Mouse (Mus musculus): ENCODE results near the gene Vwa5a. TPM values are rescaled to one million over a fixed set of nuclear protein-coding genes. Genes with fewer than 3 reads are reported as not detected.

Vwa5a gene
- total and polyA plus RNA-seq, 3 experiments: 6.7 to 18.4 (median 15.3) TPM

DNA sequence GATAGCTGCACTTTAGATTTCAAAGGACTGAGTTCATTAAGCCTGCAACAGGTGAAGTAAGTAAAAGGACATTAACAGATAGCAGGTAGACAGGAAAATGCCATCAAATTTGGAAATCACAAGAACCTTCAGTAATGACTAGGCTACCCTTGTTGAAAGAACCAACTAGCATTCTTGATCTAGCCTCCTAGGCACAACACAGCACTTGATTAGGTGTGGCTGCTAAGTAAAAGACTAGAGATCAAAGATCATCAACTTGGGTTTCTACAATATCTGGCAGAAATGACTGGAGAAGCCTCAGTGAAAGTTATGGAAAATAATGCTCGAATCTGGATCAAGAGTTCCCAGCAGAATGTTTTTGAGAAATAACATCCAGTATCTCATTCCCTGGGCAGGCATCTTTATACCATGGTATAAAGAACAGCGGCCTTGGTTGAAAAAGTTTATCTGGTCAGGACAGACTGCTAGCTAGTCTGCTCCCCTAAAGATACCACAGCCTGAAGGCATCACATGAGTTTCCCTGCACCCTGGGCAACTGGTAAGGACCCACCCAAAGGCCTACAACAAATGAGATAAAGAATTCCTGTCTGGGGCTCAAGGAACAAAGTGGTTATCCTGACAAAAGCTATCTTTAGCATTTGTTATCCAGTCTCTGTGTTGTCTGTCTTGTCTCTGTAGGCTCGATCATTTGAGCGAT lies 26.7 kb downstream of the Vwa5a start:
- Histone ChIP-seq H3K9ac (ENCODE audit: insufficient read depth, low read depth) (no peak overlapping the region), H3K4me1 (ENCODE audit: control insufficient read depth in 1 of 2, insufficient read depth in 2 of 2) (no peaks in the 10 kb centered on the region), H3K27me3 (replicated peaks) (no peaks in the 10 kb centered on the region), H3K4me2 (ENCODE audit: insufficient read depth, low read depth, poor library complexity, severe bottlenecking) (no peak overlapping the region), H3K9me3 (replicated peaks; ENCODE audit: low read length) (no peaks in the 10 kb centered on the region), H3K27ac (ENCODE audit: insufficient read depth, low read depth) (no peak overlapping the region), H3K36me3 (replicated peaks in 1 of 2; ENCODE audit: control insufficient read depth in 1 of 2, insufficient read depth in 1 of 2, low read length in 1 of 2) (peaks cover 0 to 18% of the 10 kb centered on the region in 2 experiments), H3K4me3 (replicated peaks in 1 of 3; ENCODE audit: low read depth in 2 of 3, low read length in 2 of 3, poor library complexity in 1 of 3) (no peak overlapping the region), H3K79me2 (replicated peaks; ENCODE audit: control insufficient read depth, extremely low read depth, insufficient read depth, poor library complexity, severe bottlenecking) (no peaks in the 10 kb centered on the region)
- dilution Hi-C loops (cut with MboI; ENCODE audit: extremely low pct_ligation_motif_present, extremely low pct_unique_long_range_greater_than_20kb, low sequenced_read_pairs) (no loop called here), in situ Hi-C loops (cut with MboI; ENCODE audit: low pct_ligation_motif_present, low pct_unique_long_range_greater_than_20kb, low sequenced_read_pairs) (no loop called here)
- DNase-seq (ENCODE audit: extremely low read depth): no peak
- TF ChIP-seq ZMIZ1 (IDR thresholded peaks at IDR 0.05; ENCODE audit: low read depth, low read length) (no peak), JUN (IDR thresholded peaks at IDR 0.05; ENCODE audit: insufficient read depth, low read depth, low read length) (no peak), CTCF (conservative IDR thresholded peaks at IDR 0.05 in 1 of 2, IDR thresholded peaks at IDR 0.05 in 1 of 2; ENCODE audit: low read depth in 2 of 2, low read length in 2 of 2) (no peak), MAZ (IDR thresholded peaks at IDR 0.05; ENCODE audit: low read depth, low read length) (no peak), E2F4 (IDR thresholded peaks at IDR 0.05; ENCODE audit: insufficient replicate concordance, low read depth, low read length) (no peak), NRF1 (IDR thresholded peaks at IDR 0.05; ENCODE audit: low read depth, low read length) (no peak)

DNA sequence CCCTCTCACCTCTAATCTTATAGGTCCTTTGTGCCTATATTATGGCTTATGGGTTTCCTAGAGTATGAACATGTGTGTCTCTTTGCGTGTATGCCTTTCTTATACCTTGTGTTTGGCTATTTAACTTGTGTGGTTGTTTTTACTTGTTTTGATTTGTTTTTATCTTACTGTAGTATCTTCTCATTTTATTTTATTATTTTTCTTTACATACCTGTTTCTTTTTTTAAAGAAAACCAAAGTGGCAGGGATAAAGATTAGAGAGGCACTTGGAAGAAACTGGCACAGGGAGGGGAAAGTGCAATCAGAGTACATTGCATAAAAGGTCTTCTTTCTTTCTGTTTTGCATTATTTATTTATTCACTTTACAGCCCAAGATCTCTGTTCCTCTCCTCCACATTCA lies 33.9 kb downstream of the Vwa5a start, which contains the start of gene Olfr920:
Olfr920 (plus strand) TSS at position 301 of the 400 bp plus-strand sequence.
- no peak within 1 kb of the TSS for H3K4me2 ChIP-seq (ENCODE audit: insufficient read depth, low read depth, poor library complexity, severe bottlenecking)

DNA sequence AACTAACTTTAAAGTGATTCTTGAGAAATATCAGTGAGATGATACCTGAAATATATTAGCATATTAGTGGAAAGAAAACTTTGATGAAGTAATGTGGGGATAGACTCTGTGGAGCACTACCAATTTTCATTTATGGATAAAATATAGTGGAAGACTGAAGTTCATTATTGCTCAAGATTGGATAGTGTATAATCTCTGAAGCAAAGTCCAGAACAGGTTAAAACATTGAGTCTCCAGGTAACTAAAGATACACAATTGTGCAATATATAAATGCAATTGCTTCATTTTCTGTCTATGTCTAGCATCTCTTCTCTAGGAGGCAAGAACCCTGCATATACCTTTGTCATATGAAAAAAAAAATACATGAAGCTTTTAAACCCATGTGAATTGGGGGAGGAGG lies 54.7 kb downstream of the Vwa5a start, which contains the start of gene Olfr921:
Olfr921 (plus strand) TSS at position 301 of the 400 bp plus-strand sequence.
- no peaks in the 10 kb centered on the region for H3K4me1 ChIP-seq (ENCODE audit: control insufficient read depth in 1 of 2, insufficient read depth in 2 of 2)
- H3K27me3 ChIP-seq (replicated peaks): no peaks in the 10 kb centered on the region
- H3K36me3 ChIP-seq (replicated peaks in 1 of 2; ENCODE audit: control insufficient read depth in 1 of 2, insufficient read depth in 1 of 2, low read length in 1 of 2): no peaks in the 10 kb centered on the region
- H3K9ac ChIP-seq (ENCODE audit: insufficient read depth, low read depth): no peak within 1 kb of the TSS
- TF ChIP-seq BHLHE40 (IDR thresholded peaks at IDR 0.05; ENCODE audit: low read depth, low read length) (no peak), IRF4 (IDR thresholded peaks at IDR 0.05; ENCODE audit: low read depth, low read length) (no peak), RCOR1 (conservative IDR thresholded peaks at IDR 0.05; ENCODE audit: low read depth, low read length) (no peak), POLR2A (IDR thresholded peaks at IDR 0.05; ENCODE audit: low read depth, low read length) (no peak), MAFK (IDR thresholded peaks at IDR 0.05; ENCODE audit: insufficient replicate concordance, low read length) (no peak), HCFC1 (IDR thresholded peaks at IDR 0.05; ENCODE audit: low read depth, low read length) (no peak), CHD2 (IDR thresholded peaks at IDR 0.05; ENCODE audit: low read length) (no peak), CHD1 (IDR thresholded peaks at IDR 0.05; ENCODE audit: low read depth, low read length) (no peak), RAD21 (IDR thresholded peaks at IDR 0.05; ENCODE audit: low read depth, low read length) (no peak), NELFE (IDR thresholded peaks at IDR 0.05; ENCODE audit: low read depth, low read length) (no peak), POLR2AphosphoS2 (IDR thresholded peaks at IDR 0.05; ENCODE audit: low read depth, low read length) (no peak), MAZ (IDR thresholded peaks at IDR 0.05; ENCODE audit: low read depth, low read length) (no peak), JUND (conservative IDR thresholded peaks at IDR 0.05; ENCODE audit: low read depth, low read length) (no peak), UBTF (IDR thresholded peaks at IDR 0.05; ENCODE audit: low read depth, low read length) (no peak)
- H3K79me2 ChIP-seq (replicated peaks; ENCODE audit: control insufficient read depth, extremely low read depth, insufficient read depth, poor library complexity, severe bottlenecking): no peaks in the 10 kb centered on the region
- H3K4me2 ChIP-seq (ENCODE audit: insufficient read depth, low read depth, poor library complexity, severe bottlenecking): no peak within 1 kb of the TSS
- no peaks in the 10 kb centered on the region for H3K9me3 ChIP-seq (replicated peaks; ENCODE audit: low read length)
- in situ Hi-C loops (cut with MboI; ENCODE audit: low pct_ligation_motif_present, low pct_unique_long_range_greater_than_20kb, low sequenced_read_pairs) (no loop called here), dilution Hi-C loops (cut with MboI; ENCODE audit: extremely low pct_ligation_motif_present, extremely low pct_unique_long_range_greater_than_20kb, low sequenced_read_pairs) (no loop called here)
- H3K27ac ChIP-seq (ENCODE audit: insufficient read depth, low read depth): no peak within 1 kb of the TSS
- no peak within 1 kb of the TSS for H3K4me3 ChIP-seq (replicated peaks in 1 of 3; ENCODE audit: low read depth in 2 of 3, low read length in 2 of 3, poor library complexity in 1 of 3)
- no peak for DNase-seq (ENCODE audit: extremely low read depth)

More for the DNA sequence above, 33.9 kb downstream of the Vwa5a start, which contains the start of gene Olfr920:
- no peak for DNase-seq (ENCODE audit: extremely low read depth)
- Histone ChIP-seq H3K9me3 (replicated peaks; ENCODE audit: low read length) (no peaks in the 10 kb centered on the region), H3K27ac (ENCODE audit: insufficient read depth, low read depth) (no peak within 1 kb of the TSS), H3K36me3 (replicated peaks in 1 of 2; ENCODE audit: control insufficient read depth in 1 of 2, insufficient read depth in 1 of 2, low read length in 1 of 2) (no peaks in the 10 kb centered on the region), H3K27me3 (replicated peaks) (no peaks in the 10 kb centered on the region), H3K9ac (ENCODE audit: insufficient read depth, low read depth) (no peak within 1 kb of the TSS), H3K4me3 (replicated peaks in 1 of 3; ENCODE audit: low read depth in 2 of 3, low read length in 2 of 3, poor library complexity in 1 of 3) (no peak within 1 kb of the TSS), H3K79me2 (replicated peaks; ENCODE audit: control insufficient read depth, extremely low read depth, insufficient read depth, poor library complexity, severe bottlenecking) (no peaks in the 10 kb centered on the region), H3K4me1 (ENCODE audit: control insufficient read depth in 1 of 2, insufficient read depth in 2 of 2) (no peaks in the 10 kb centered on the region)
- in situ Hi-C loops (cut with MboI; ENCODE audit: low pct_ligation_motif_present, low pct_unique_long_range_greater_than_20kb, low sequenced_read_pairs): no loop called here
- dilution Hi-C loops (cut with MboI; ENCODE audit: extremely low pct_ligation_motif_present, extremely low pct_unique_long_range_greater_than_20kb, low sequenced_read_pairs): no loop called here
- TF ChIP-seq TBP (conservative IDR thresholded peaks at IDR 0.05; ENCODE audit: low read depth, low read length): no peak
- no peak for TF ChIP-seq JUND (conservative IDR thresholded peaks at IDR 0.05; ENCODE audit: low read depth, low read length)
- no peak for TF ChIP-seq POLR2AphosphoS2 (IDR thresholded peaks at IDR 0.05; ENCODE audit: low read depth, low read length)
- no peak for TF ChIP-seq CTCF (conservative IDR thresholded peaks at IDR 0.05 in 1 of 2, IDR thresholded peaks at IDR 0.05 in 1 of 2; ENCODE audit: low read depth in 2 of 2, low read length in 2 of 2)
- TF ChIP-seq CHD1 (IDR thresholded peaks at IDR 0.05; ENCODE audit: low read depth, low read length): no peak
- no peak for TF ChIP-seq MEF2A (IDR thresholded peaks at IDR 0.05; ENCODE audit: borderline replicate concordance, low read depth, low read length)
- TF ChIP-seq SMC3 (IDR thresholded peaks at IDR 0.05; ENCODE audit: low read depth, low read length): no peak
- no peak for TF ChIP-seq ELF1 (IDR thresholded peaks at IDR 0.05; ENCODE audit: low read depth, low read length)
- no peak for TF ChIP-seq RCOR1 (conservative IDR thresholded peaks at IDR 0.05; ENCODE audit: low read depth, low read length)
- no peak for TF ChIP-seq MYC (IDR thresholded peaks at IDR 0.05; ENCODE audit: low read depth, low read length)
